Mouse (Mus musculus) kidney, adult 2 months (tissue): ENCODE measurements around the gene Stac2.

ENCODE experiments used
- CTCF ChIP-seq: fragments of 200-500 bp; conservative IDR thresholded peaks from 2 replicates; pipeline ENCODE4 v1.5.1; 2011; ENCODE audit warnings: low read depth, mild to moderate bottlenecking, control low read depth, low read length, moderate library complexity, mixed read lengths; ENCODE audit not compliant: insufficient read depth, insufficient read length
- POLR2A ChIP-seq: fragments of 200-500 bp; IDR thresholded peaks from one replicate; pipeline ENCODE4 v1.6.1; 2011; ENCODE audit warnings: low read depth, low read length, control low read depth

DNA sequence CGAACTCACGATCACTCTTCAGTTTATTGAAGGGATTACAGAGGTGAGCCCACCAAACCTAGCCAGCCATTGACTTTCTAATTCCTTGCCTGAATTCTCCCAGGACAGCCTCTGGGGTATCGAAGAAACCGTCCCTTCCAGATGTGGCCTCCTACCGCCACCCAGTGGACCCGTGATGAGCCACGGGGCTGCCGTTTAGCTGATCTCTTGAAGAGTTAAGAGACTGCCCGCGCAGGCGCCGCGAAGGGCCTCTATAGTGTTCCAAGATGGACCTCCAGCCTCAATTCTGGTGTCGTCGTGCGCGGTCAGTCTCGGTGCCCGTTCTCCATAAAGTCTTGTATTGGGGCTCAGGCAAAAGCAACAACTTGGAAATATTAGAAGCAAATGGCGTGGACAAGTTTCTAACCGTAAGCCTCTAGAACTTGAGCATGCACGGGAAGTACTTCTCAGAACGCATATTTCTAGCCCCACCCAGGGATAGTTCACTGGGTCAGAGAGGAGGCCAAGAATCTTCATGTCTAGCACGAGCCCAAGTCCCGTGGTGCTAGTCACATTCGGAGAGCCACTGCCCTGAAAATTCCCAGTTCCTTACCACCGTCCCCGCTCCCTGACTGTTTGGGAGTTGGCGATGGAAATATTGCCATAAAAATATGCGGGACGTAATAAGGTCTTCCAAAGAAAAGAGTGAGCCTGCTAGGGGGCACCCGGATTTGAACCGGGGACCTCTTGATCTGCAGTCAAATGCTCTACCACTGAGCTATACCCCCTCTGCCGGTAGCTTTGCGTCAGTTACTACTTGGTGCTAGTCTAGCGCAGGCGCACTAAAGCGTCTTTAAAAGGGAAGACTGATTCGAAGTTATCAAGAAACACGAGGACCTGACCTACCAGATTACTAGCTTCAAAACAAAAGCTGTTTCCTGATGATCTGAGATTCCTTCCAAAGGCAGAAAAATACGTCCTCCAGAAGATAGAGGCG lies 65.4 kb downstream of the Stac2 start:
- TF ChIP-seq CTCF: peak; percentile 91
- TF ChIP-seq POLR2A: no peak
